Mouse (Mus musculus): Measurements from ENCODE around the gene Fkbp11. TPM values are rescaled to one million over a fixed set of nuclear protein-coding genes. Genes with fewer than 3 reads are reported as not detected.

The Fkbp11 gene
- polyA plus RNA-seq, 1 experiment from 2014 or later = 12.3 TPM

DNA sequence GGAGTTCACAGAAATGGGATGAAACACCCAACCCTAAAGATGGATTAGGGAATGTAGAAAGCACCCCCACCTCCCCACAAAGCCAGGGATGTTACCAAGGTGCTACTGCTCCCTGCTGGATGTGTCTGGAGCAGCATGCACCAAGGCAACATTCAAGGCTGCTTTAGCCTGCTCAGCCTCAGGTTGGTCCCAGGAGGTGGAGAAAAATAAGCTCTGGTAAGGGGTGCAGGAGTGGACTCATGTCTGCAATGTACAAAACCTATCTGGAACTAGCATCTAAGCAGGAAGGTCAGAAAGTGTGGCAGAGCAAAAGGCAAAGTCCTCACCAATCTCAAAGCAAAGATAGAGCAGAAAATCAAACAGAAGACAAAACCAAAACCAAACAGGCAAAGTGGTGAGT lies 9.9 kb upstream of the Fkbp11 start:
- no peaks in the 10 kb centered on the region for H3K27me3 ChIP-seq (replicated peaks)
- no peak overlapping the region for H3K9ac ChIP-seq (replicated peaks)
- no peaks in the 10 kb centered on the region for H3K4me1 ChIP-seq
- no peak overlapping the region for H3K4me3 ChIP-seq (replicated peaks)
- H3K4me2 ChIP-seq = no peak overlapping the region
- no peaks in the 10 kb centered on the region for H3K9me3 ChIP-seq (replicated peaks)
- peaks cover 63% of the 10 kb centered on the region for H3K36me3 ChIP-seq
- no peak for ATAC-seq (ENCODE audit: low FRiP score)
- no peak overlapping the region for H3K27ac ChIP-seq (replicated peaks)

GRCm38 (mm10) chr15:98736521-98736920 lies 8.5 kb upstream of the Fkbp11 start:
- ATAC-seq (ENCODE audit: low FRiP score) = no peak
- no peaks in the 10 kb centered on the region for H3K4me1 ChIP-seq
- H3K27ac ChIP-seq (replicated peaks) = no peak overlapping the region
- H3K9me3 ChIP-seq (replicated peaks) = no peaks in the 10 kb centered on the region
- H3K9ac ChIP-seq (replicated peaks) = no peak overlapping the region
- 91% methylated on average over 10 of the region's 10 CpGs for WGBS
- no peak overlapping the region for H3K4me3 ChIP-seq (replicated peaks)
- peaks cover 53% of the 10 kb centered on the region for H3K36me3 ChIP-seq
- no peak overlapping the region for H3K4me2 ChIP-seq
- H3K27me3 ChIP-seq (replicated peaks) = no peaks in the 10 kb centered on the region

DNA sequence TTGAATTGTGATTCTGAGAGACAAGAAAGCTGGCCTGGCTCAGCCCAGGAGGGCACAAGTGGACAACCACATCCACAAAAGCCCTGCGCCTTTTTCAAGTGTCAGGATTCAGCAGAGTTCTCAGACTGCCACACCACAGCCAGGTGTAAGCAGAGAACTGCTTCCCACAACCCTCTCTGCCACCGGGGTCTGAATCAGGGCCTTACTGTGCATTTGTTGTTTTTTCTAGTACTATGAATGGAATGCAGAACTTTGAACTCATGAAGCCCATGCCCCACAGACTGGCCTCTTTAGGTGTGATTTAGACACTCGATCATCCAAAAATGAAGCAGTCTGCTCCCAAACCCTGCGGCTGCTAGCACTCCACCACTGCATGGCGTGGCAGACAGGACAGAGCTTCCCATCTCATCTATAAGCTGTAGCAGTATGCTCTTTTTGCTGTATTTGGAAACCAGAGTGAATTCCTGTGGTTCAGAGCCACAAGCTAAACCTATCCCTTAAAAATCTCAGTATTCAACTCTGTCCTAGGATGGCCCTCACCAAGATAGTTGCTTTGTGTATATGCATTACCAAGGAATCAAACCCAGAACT lies 6.1 kb upstream of the Fkbp11 start:
- Histone ChIP-seq H3K27ac (replicated peaks) (no peak overlapping the region), H3K4me1 (no peaks in the 10 kb centered on the region), H3K27me3 (replicated peaks) (no peaks in the 10 kb centered on the region), H3K9ac (replicated peaks) (no peak overlapping the region), H3K9me3 (replicated peaks) (no peaks in the 10 kb centered on the region), H3K36me3 (peaks cover 28% of the 10 kb centered on the region), H3K4me3 (replicated peaks) (no peak overlapping the region), H3K4me2 (no peak overlapping the region)
- ATAC-seq (ENCODE audit: low FRiP score) = no peak
- WGBS = 91% methylated on average over 5 of the region's 5 CpGs

DNA sequence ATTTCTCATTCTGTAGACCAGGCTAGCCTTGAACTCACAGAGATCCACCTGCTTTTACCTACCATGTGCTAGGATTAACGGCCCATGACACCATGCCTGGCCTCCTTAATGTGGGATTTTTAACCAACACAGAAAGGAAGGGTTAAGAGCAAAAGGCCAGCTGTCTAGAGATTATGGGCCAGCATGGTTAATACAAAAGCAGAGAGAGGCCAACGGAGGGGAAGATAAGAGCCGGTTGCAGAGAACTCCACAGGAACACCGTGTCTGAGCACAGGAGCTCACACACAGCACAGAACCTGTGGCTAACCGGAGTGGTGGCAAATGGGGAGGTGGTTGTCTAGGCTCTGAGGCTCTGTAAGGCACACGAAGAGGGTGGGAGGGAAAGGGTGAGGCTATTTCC lies 5.4 kb upstream of the Fkbp11 start:
- WGBS = 85% methylated on average over 6 of the region's 6 CpGs
- no peak for ATAC-seq (ENCODE audit: low FRiP score)
- H3K27ac ChIP-seq (replicated peaks) = no peak overlapping the region

DNA sequence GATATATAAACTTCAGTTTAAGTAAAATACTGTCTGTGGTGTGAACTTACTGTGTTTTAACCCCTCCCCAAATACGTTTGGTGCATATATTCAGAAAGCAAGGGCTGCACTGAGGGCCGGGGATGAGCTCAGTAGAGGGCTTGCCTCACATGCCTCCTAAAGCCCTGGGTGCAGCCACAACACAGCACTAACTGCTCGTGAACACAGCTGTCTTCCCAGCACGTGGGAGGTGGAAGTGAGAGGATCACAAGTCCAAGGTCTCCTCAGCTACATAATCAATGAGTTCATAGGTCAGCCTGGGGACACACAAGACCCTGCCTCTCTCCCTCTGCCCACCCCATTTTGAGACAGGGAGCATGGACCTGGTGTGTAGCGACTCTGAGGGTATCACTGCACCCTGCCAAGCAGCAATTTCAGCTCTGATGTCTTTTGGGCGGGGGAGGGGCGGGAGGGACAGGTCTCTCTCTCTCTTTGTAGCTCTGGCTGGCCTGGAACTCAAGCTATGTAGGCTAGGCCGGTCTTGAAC lies 4.1 kb upstream of the Fkbp11 start:
- H3K9me3 ChIP-seq (replicated peaks) = no peaks in the 10 kb centered on the region
- peaks cover 14% of the 10 kb centered on the region for H3K4me1 ChIP-seq
- H3K4me3 ChIP-seq (replicated peaks) = no peak overlapping the region
- ATAC-seq (ENCODE audit: low FRiP score) = no peak
- 0 out of 2 replicates have a peak, but pooled peaks cover 1% of the 10 kb centered on the region for H3K27me3 ChIP-seq (replicated peaks)
- no peak overlapping the region for H3K27ac ChIP-seq (replicated peaks)
- peaks cover 17% of the 10 kb centered on the region for H3K36me3 ChIP-seq
- H3K4me2 ChIP-seq = no peak overlapping the region
- no peak overlapping the region for H3K9ac ChIP-seq (replicated peaks)
- 62% methylated on average over 8 of the region's 8 CpGs for WGBS

More for the DNA sequence above, 5.4 kb upstream of the Fkbp11 start:
- Histone ChIP-seq H3K27me3 (replicated peaks) (no peaks in the 10 kb centered on the region), H3K4me2 (no peak overlapping the region), H3K9me3 (replicated peaks) (no peaks in the 10 kb centered on the region), H3K9ac (replicated peaks) (no peak overlapping the region), H3K4me1 (peaks cover under 1% of the 10 kb centered on the region), H3K36me3 (peaks cover 23% of the 10 kb centered on the region), H3K4me3 (replicated peaks) (no peak overlapping the region)

- no peak for ATAC-seq (ENCODE audit: low FRiP score)
- Histone ChIP-seq H3K4me1 (peaks cover 19% of the 10 kb centered on the region), H3K27ac (replicated peaks) (no peak overlapping the region), H3K9me3 (replicated peaks) (no peaks in the 10 kb centered on the region), H3K27me3 (replicated peaks) (peaks cover 12% of the 10 kb centered on the region), H3K4me2 (no peak overlapping the region), H3K9ac (replicated peaks) (no peak overlapping the region), H3K4me3 (replicated peaks) (no peak overlapping the region), H3K36me3 (peaks cover 6% of the 10 kb centered on the region)
- WGBS = 93% methylated on average over 6 of the region's 6 CpGs
These were observed 2.8 kb upstream of the Fkbp11 start for GRCm38 (mm10) chr15:98730790-98731189.

GRCm38 (mm10) chr15:98729791-98730545 lies 2.0 kb upstream of the Fkbp11 start:
- H3K36me3 ChIP-seq = 0 out of 2 replicates have a peak, but pooled peaks cover 2% of the 10 kb centered on the region
- no peak overlapping the region for H3K4me3 ChIP-seq (replicated peaks)
- no peak overlapping the region for H3K27ac ChIP-seq (replicated peaks)
- peaks cover 19% of the 10 kb centered on the region for H3K4me1 ChIP-seq
- no peak overlapping the region for H3K9ac ChIP-seq (replicated peaks)
- ATAC-seq (ENCODE audit: low FRiP score) = no peak
- no peaks in the 10 kb centered on the region for H3K9me3 ChIP-seq (replicated peaks)
- H3K27me3 ChIP-seq (replicated peaks) = peaks cover 12% of the 10 kb centered on the region
- H3K4me2 ChIP-seq = no peak overlapping the region
- 72% methylated on average over 7 of the region's 7 CpGs for WGBS

- no peaks in the 10 kb centered on the region for H3K9me3 ChIP-seq (replicated peaks)
- peak overlapping the region; percentile 82 for H3K4me2 ChIP-seq
- no peak overlapping the region for H3K27ac ChIP-seq (replicated peaks)
- peaks cover 12% of the 10 kb centered on the region for H3K27me3 ChIP-seq (replicated peaks)
- no peaks in the 10 kb centered on the region for H3K36me3 ChIP-seq
- 40% methylated on average over 9 of the region's 9 CpGs for WGBS
- no peak for ATAC-seq (ENCODE audit: low FRiP score)
- H3K4me3 ChIP-seq (replicated peaks) = peak overlapping the region; percentile 52
- peaks cover 29% of the 10 kb centered on the region for H3K4me1 ChIP-seq
- H3K9ac ChIP-seq (replicated peaks) = peak overlapping the region; percentile 48; the same call in 1 of the 2 replicates
These were observed 368 bp upstream of the Fkbp11 start for GRCm38 (mm10) chr15:98728366-98728765.

- H3K36me3 ChIP-seq = no peaks in the 10 kb centered on the region
- no peaks in the 10 kb centered on the region for H3K9me3 ChIP-seq (replicated peaks)
- H3K9ac ChIP-seq (replicated peaks) = no peak overlapping the region
- H3K4me3 ChIP-seq (replicated peaks) = peak overlapping the region; percentile 52
- H3K27me3 ChIP-seq (replicated peaks) = peaks cover 15% of the 10 kb centered on the region
- 37% methylated on average over 7 of the region's 7 CpGs for WGBS
- H3K4me1 ChIP-seq = peaks cover 29% of the 10 kb centered on the region
- H3K4me2 ChIP-seq = peak overlapping the region; percentile 82
- H3K27ac ChIP-seq (replicated peaks) = no peak overlapping the region
- ATAC-seq (ENCODE audit: low FRiP score) = no peak
These were observed 1.3 kb downstream of the Fkbp11 start for GRCm38 (mm10) chr15:98726746-98727145.

DNA sequence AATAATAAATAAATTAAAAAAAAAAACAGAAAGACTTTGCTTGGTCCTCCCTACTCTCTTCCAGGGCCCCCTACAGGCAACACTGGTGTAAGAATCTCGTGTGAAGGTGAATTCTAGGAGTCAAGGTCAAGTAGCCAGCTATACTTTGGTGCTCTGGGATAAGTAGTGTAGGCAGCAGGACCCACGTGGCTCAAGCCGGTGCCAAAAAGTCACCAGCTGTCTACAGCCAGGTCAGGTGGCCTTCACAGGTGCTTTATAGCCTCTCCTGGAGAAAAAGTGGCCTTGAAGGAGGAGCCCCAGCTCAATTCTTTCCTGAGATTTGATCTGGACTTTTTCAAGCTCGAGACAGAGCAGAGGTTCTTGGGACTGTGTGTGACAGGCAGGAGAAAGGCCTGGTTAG lies 1.9 kb downstream of the Fkbp11 start:
- Histone ChIP-seq H3K27me3 (replicated peaks) (peaks cover 15% of the 10 kb centered on the region), H3K27ac (replicated peaks) (no peak overlapping the region), H3K9ac (replicated peaks) (no peak overlapping the region), H3K9me3 (replicated peaks) (no peaks in the 10 kb centered on the region), H3K36me3 (no peaks in the 10 kb centered on the region), H3K4me3 (replicated peaks) (no peak overlapping the region), H3K4me1 (peaks cover 29% of the 10 kb centered on the region), H3K4me2 (no peak overlapping the region)
- WGBS = 81% methylated on average over 4 of the region's 4 CpGs
- no peak for ATAC-seq (ENCODE audit: low FRiP score)

GRCm38 (mm10) chr15:98724441-98724840 lies 3.6 kb downstream of the Fkbp11 start:
- Histone ChIP-seq H3K27me3 (replicated peaks) (peaks cover 15% of the 10 kb centered on the region), H3K4me2 (peak overlapping the region; percentile 38), H3K36me3 (no peaks in the 10 kb centered on the region), H3K4me1 (peaks cover 29% of the 10 kb centered on the region), H3K4me3 (replicated peaks) (no peak overlapping the region), H3K9me3 (replicated peaks) (no peaks in the 10 kb centered on the region), H3K27ac (replicated peaks) (no peak overlapping the region), H3K9ac (replicated peaks) (no peak overlapping the region)
- 29% methylated on average over 19 of the region's 19 CpGs for WGBS
- no peak for ATAC-seq (ENCODE audit: low FRiP score)

- H3K4me1 ChIP-seq = peaks cover 23% of the 10 kb centered on the region
- no peak overlapping the region for H3K9ac ChIP-seq (replicated peaks)
- ATAC-seq (ENCODE audit: low FRiP score) = no peak
- no peaks in the 10 kb centered on the region for H3K9me3 ChIP-seq (replicated peaks)
- 71% methylated on average over 14 of the region's 14 CpGs for WGBS
- peaks cover 15% of the 10 kb centered on the region for H3K27me3 ChIP-seq (replicated peaks)
- no peaks in the 10 kb centered on the region for H3K36me3 ChIP-seq
- H3K4me2 ChIP-seq = no peak overlapping the region
- no peak overlapping the region for H3K27ac ChIP-seq (replicated peaks)
- H3K4me3 ChIP-seq (replicated peaks) = no peak overlapping the region
These were observed 5.1 kb downstream of the Fkbp11 start for GRCm38 (mm10) chr15:98722854-98723253.
